Mouse (Mus musculus): ENCODE measurements around the gene Pitpna.

GRCm38 (mm10) chr11:75581495-75582149, 6.3 kb upstream of the Pitpna start:
- TF ChIP-seq CTCF (IDR thresholded peaks at IDR 0.05; ENCODE audit: low read depth) (no peak), EP300 (IDR thresholded peaks at IDR 0.05; ENCODE audit: low read depth) (no peak)

Data from heart, postnatal 0 days (tissue).